Mouse (Mus musculus) kidney, adult 2 months (tissue): ENCODE results near the gene Tapt1.

Experiments
- CTCF ChIP-seq: fragments of 200-500 bp; conservative IDR thresholded peaks from 2 replicates; pipeline ENCODE4 v1.5.1; 2011; ENCODE audit warnings: low read depth, mild to moderate bottlenecking, control low read depth, low read length, moderate library complexity, mixed read lengths; ENCODE audit not compliant: insufficient read depth, insufficient read length
- POLR2A ChIP-seq: fragments of 200-500 bp; IDR thresholded peaks from one replicate; pipeline ENCODE4 v1.6.1; 2011; ENCODE audit warnings: low read depth, low read length, control low read depth

DNA sequence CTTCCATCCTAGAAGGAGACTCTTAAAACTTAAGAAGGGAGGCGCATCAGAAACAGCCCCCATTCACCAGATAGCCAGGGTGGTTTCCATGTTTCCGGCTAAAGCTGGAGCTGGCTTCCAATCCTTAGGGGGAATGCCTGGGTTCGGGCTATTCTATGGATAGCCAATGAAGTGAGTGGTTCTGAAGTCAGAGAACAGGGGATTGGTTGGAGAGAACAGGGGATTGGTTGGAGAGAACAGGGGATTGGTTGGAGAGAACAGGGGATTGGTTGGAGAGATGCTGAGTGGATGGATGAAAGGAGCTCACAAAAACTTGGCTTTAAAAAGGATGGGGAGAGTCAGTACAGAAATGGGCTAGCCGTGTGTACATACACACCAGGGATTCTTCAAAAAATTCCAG lies 45.1 kb upstream of the Tapt1 start:
- TF ChIP-seq POLR2A, result no peak
- TF ChIP-seq CTCF, result no peak
